Mouse (Mus musculus): ENCODE data around the gene Tpk1. TPM values are rescaled to one million over a fixed set of nuclear protein-coding genes. Genes with fewer than 3 reads are reported as not detected.
A peak's percentile ranks its signal among the peaks of the same experiment; 100 is the strongest.

Gene Tpk1
- 10 to 100 TPM in 1 of 2 experiments, 1 to 10 TPM in 1; 9.4 to 12.1 TPM for polyA plus RNA-seq (2017; shearing (Covaris generic))

- peak; percentile 89 for ATAC-seq
Observed at GRCm38 (mm10) chr6:43665677-43666546, at the start of gene Tpk1. Gene Tpk1 (minus strand): TSS chr6:43666278.

- ATAC-seq = no peak
Observed at GRCm38 (mm10) chr6:43702810-43703614, 36.9 kb upstream of the Tpk1 start.

- no peak for ATAC-seq
Observed at GRCm38 (mm10) chr6:43691863-43692262, 25.8 kb upstream of the Tpk1 start.

DNA sequence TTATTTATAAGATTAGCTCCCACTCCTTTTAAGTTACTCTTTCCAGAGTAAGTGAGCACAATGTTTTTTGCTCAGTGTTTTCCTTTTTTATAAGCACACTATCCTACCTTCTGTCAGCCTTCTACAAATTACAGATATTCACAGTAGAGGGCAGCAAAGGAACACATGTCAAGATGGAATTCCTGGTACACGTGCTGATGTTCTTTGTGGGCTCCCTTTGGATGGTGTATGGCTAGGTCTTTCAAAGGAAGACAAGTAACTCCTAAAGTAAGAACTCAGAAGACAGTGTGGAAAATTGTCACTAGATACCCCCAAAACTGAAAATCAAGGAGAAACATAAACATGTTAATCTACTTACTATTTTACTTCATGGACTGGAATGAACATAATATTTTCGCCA lies 19.9 kb upstream of the Tpk1 start:
- ATAC-seq = no peak

DNA sequence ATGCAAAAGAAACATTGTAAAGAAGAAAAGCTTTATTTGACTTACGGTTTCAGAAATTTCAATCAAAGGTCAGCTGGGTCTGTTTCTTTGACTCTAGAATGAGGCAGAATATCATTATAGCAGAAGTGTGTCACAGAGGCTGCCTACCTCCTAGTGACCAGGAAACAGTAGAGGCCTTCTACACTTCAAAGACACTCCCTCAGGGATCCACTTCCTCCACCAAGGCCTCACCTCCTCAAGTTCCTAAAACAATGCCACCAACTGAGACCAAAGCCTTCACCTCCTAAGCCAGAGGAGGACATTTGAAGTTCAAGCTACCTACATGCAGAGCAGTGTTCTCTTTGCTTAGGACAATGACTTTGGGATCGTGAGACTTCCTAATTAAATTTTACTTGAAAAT lies 16.5 kb upstream of the Tpk1 start:
- ATAC-seq = no peak

- ATAC-seq = no peak
Observed at GRCm38 (mm10) chr6:43678689-43679212, 12.7 kb upstream of the Tpk1 start.

DNA sequence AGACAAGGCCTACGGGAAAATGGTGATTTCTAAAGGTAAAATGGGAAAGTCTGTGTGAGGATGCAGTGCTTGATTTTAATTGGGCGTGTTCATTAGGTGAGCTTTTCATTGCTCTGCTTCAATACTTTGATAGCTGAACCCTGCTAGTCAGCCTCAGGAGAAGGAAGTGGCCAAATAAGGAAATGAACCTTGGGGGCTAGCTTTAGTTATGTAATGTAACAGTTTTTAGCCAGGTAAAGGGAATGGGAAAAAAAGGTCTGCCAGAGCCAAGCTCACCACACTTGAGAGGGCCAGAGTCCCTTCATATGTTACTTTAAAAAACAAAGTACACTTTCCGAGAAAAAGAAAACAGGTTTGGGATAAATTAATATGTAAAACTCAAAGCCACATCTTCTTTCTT lies 11.5 kb upstream of the Tpk1 start:
- no peak for ATAC-seq

DNA sequence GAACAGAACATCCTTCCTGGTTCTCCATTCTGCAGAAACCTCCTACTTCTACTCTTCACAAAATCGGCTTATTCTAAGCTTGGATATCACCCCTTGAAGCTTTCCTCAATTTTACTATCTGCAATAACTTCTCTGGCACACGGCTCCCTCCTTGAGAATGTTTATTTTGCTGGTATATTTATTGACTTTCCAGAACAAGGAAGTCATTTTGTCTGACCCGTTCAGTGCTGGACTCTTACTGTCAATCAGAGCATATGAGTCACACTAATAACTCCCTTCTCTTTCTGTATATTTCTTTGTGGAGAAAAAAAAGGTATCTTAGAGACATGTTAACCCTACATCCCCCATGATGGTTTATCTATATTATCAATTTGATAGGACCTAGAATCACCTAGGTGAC lies 10.1 kb upstream of the Tpk1 start:
- no peak for ATAC-seq

DNA sequence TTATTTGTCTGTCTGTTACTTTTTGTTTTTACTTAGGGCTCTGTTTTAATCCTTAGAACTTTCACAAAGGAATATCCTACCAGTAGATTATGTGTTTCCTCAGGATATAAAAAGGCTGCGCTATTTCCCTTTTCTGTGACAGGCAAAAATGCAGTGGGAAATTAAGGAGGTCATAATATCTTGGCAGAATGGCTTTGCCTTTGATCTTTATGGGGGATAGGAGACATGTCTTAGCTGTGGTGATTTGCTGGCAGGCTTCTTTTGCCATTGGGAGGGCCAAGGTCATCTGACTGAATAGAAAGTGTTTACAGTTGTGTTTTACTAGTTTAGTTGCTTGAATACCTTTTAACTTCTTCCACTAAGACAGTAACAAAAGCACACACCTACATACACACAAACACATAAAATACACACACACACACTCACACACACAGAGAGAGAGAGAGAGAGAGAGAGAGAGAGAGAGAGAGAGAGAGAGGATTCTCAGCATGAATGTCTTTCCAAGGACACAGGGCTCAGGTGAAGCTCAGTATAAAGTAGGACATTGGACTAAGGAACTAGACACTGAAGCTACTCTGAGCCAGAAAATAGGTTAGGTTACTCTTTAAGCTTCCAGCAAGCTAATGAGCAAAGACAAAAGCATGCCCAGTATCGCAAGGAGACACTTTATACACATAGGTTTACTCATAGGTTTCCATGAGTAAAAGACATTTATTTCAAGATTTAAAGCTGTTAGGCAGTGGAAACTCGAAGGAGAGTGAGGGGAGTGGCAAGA lies 9.1 kb upstream of the Tpk1 start:
- ATAC-seq = no peak

DNA sequence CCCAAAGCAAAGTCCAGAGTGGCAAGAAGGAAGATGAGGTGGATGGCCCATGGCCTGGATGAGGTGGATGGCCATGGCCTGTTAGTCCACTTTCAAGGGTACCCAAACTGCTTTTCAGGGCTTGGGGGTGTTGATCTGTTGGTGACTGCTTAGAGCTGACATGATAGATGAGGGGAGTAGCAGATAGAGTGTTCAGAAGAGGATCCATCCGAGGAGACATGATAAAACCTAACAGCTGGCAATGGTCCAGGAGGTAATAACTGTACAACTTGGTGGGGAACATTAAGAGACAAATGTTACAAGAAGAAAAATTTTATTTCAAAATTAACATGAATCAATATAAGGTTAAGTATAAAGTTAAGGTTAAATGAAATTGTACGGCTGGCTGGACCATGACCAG lies 4.9 kb upstream of the Tpk1 start:
- ATAC-seq = no peak

DNA sequence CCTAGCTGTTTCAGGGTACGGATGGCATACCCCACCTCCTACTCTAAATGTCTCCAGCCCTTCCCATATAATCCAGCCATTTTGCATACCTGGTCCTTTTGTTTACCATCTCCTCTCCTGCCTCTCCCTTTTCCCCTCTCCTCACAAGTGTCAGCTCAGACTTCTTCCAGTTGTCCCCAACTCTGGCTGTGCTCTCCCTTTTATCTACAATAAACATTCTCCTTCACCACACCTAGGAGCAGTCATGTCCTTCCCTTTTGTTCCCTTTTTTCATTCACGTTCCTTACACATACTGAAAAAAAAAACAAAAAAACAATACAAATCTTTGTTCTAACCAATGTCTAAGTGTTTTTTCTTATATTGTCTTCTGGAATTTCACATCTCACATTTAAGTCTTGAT lies 1.6 kb upstream of the Tpk1 start:
- ATAC-seq = no peak

DNA sequence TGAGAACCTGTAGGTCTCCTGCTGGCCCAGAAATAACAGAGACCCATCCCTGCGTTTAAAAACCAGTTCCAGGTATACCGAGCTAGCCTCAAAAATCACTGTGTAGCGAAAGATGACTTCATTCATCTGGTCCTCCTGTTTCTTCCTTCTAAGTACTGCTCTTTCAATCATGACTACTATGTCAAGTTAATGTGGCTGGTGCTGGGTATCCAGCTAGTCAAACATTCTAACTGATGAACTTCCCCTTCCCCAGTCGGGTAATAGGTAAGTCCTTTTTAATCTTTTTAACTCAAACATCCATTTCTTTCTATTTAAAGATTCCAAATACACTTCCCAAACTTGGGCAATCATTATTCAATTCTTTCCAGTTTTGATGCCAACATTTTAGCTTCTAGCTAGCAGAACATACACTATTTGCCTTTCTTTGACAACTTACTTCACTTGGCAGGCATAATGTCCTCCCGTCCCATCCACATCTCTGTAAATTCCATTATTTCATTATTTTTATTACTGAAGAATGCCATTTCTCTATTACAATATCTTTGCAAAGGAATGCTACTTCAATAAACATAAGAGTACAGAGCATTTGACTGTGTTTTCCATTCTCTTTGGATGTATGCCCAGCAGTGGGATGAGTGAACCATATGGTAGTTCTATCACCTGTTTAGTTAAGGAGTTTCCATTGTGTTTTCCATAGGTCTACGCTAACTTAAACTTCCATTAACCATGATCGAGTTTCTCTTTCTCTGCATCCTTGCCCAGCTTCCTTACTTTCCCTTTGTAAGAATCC lies 728 bp upstream of the Tpk1 start:
- ATAC-seq = no peak

DNA sequence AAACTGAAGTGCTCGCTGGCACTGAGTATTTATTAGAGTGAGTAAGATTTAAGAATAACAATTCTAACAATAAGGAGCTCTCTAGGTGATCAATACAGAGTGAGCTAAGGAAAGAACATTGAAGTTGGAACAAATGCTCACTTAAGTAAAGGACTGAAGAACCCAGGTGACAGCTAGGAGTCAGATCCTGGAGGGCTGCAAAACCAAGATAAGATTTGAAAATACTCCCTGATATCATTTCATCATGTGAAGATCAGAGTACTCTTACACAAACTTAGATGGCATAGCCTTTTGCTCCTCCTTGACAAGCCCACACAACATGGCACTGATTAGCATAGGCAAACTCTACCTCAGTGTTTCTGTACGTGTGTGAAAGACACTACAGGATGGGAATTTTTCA lies 4.3 kb downstream of the Tpk1 start:
- ATAC-seq = no peak

- ATAC-seq = no peak
Observed at GRCm38 (mm10) chr6:43658290-43658689, 7.8 kb downstream of the Tpk1 start.

GRCm38 (mm10) chr6:43657845-43658244 lies 8.2 kb downstream of the Tpk1 start:
- ATAC-seq = no peak

- no peak for ATAC-seq
Observed at GRCm38 (mm10) chr6:43654876-43655456, 11.1 kb downstream of the Tpk1 start.

GRCm38 (mm10) chr6:43649516-43649915 lies 16.6 kb downstream of the Tpk1 start:
- no peak for ATAC-seq

GRCm38 (mm10) chr6:43645674-43646073 lies 20.4 kb downstream of the Tpk1 start:
- no peak for ATAC-seq

GRCm38 (mm10) chr6:43645105-43645504 lies 21.0 kb downstream of the Tpk1 start:
- no peak for ATAC-seq

- no peak for ATAC-seq
Observed at GRCm38 (mm10) chr6:43643718-43644117, 22.4 kb downstream of the Tpk1 start.

- ATAC-seq = no peak
Observed at GRCm38 (mm10) chr6:43642375-43642774, 23.7 kb downstream of the Tpk1 start.

DNA sequence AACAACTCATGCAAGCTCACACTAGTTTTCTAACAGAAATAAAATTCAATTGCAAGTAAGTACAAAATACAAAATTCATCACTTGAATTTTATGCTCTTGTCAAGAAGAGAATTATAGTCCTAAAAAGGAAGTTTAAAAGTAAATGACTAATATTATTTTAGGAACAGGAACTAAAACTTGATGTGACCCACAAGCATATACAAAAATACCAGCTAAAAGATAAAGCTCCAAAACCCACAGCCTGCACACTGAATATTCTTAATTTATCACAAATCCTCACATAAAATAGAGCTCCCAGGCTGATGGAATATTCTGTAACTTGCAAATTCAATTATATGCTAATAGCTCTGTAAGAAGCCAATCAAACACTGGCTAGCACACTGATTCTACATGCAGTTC lies 25.5 kb downstream of the Tpk1 start:
- ATAC-seq = no peak

Measured in CD4-positive, CD25-positive, alpha-beta regulatory T cell, adult 4 months (primary cell).